Mouse (Mus musculus) spleen, adult 2 months (tissue): ENCODE results near the gene Cyp4f39. TPM values are rescaled to one million over a fixed set of nuclear protein-coding genes. Genes with fewer than 3 reads are reported as not detected.
A peak's percentile ranks its signal among the peaks of the same experiment; 100 is the strongest.
"Not testable (repeated sequence)": the region's sequence is repeated elsewhere in the genome, so short reads cannot be mapped to it uniquely, and the experiment has no call there.

Source experiments
- DNase-seq, 2 experiments: peaks; one replicate each; pipeline versions ENCODE4 v3.0.0 to v3.0.0-alpha.2; 2012 to 2021; ENCODE audit warnings: low spot score in 2 of 2, low read depth in 1 of 2
- H3K27ac ChIP-seq: fragments of 200-500 bp; 2 replicates; pipeline ENCODE4 v1.5.1; 2012; ENCODE audit warnings: low read length, inconsistent platforms; ENCODE audit not compliant: insufficient read depth
- H3K27me3 ChIP-seq: fragments of 200-500 bp; 2 replicates; pipeline ENCODE4 v1.6.1; 2012; ENCODE audit warnings: mild to moderate bottlenecking, moderate library complexity, low read length, inconsistent platforms; ENCODE audit not compliant: control insufficient read depth, insufficient read depth
- H3K36me3 ChIP-seq: fragments of 200-500 bp; 2 replicates; pipeline ENCODE4 v1.6.1; 2012; ENCODE audit warnings: mild to moderate bottlenecking, low read length, inconsistent platforms; ENCODE audit not compliant: control insufficient read depth, insufficient read depth
- H3K4me1 ChIP-seq: fragments of 200-500 bp; 2 replicates; pipeline ENCODE4 v1.6.1; 2011; ENCODE audit warnings: inconsistent platforms; ENCODE audit not compliant: control insufficient read depth, insufficient read depth, insufficient read length
- H3K4me3 ChIP-seq: fragments of 200-500 bp; 2 replicates; pipeline ENCODE4 v1.5.1; 2011; ENCODE audit warnings: mild to moderate bottlenecking, inconsistent platforms; ENCODE audit not compliant: insufficient read depth, insufficient read length; ENCODE audit errors: extremely low read depth
- CTCF ChIP-seq: fragments of 200-500 bp; IDR thresholded peaks from 2 replicates; pipeline ENCODE4 v1.5.1; 2011; ENCODE audit warnings: mild to moderate bottlenecking, inconsistent platforms; ENCODE audit not compliant: insufficient read depth, insufficient read length, insufficient replicate concordance; ENCODE audit errors: extremely low read depth
- POLR2A ChIP-seq: fragments of 200-500 bp; IDR thresholded peaks from 2 replicates; pipeline ENCODE4 v1.6.1; 2011; ENCODE audit warnings: low read depth, low read length, inconsistent platforms
- WGBS: fragments of 180-500 bp; shearing (Covaris S2); methylation state at CpG from one replicate; pipeline ENCODE4 v1.1.7; 2018; 5-methylcytosine and 5-hydroxymethylcytosine counted together
- polyA plus RNA-seq: library from polyadenylated mRNA; depleted of rRNA; stranded (reverse); fragments of >200 nt; gene quantifications from 2 replicates; pipeline ENCODE4 v1.2.3, GENCODE M21; 2012

Cyp4f39 gene
- polyA plus RNA-seq, 1 experiment: 0.39 TPM

- H3K4me3 ChIP-seq: no peak overlapping the region
- peak; percentile 41; the same call in 1 of the 2 replicates for TF ChIP-seq CTCF
- TF ChIP-seq POLR2A: no peak
- peak in 1 of 2 experiments; percentile 30 for DNase-seq
- peaks cover 4% of the 10 kb centered on the region; the same call in 1 of the 2 replicates for H3K27me3 ChIP-seq
- H3K4me1 ChIP-seq: peaks cover 3% of the 10 kb centered on the region
- WGBS: 19% methylated on average over 18 of the region's 18 CpGs
- H3K36me3 ChIP-seq: no peaks in the 10 kb centered on the region
- H3K27ac ChIP-seq: no peak overlapping the region
These were observed 30.7 kb downstream of the Cyp4f39 start for GRCm38 (mm10) chr17:32483200-32483599.

DNA sequence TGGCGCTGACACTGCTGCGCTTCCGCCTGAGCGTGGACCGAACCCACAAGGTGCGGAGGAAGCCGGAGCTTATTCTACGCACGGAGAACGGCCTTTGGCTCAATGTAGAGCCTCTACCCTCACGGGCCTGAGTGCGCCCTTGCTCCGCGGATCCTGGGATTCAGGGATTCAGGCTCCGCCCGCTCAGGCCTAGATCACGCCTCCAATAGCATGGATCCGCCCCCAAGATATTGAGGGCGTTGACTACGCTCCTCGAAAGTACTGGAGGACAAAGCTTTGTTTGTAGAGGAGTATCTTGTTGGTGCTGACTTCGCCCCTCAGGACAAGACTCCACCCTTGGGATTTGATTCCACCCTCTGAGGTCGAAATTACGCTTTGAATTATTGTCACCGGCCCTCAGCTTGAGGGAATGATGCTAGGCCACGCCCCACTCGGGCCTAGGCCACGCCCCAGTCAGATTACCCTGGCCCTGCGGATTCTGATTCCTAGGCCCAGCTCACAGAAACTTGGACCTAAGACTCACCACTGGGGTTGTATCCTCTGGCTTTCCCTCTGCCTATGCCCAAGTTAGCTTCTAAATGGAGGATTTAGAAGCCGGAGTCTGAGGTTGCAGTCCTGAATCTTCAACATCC lies 39.9 kb downstream of the Cyp4f39 start:
- TF ChIP-seq POLR2A (no peak), CTCF (no peak)
- Histone ChIP-seq H3K4me1 (no peaks in the 10 kb centered on the region), H3K27me3 (no peaks in the 10 kb centered on the region), H3K4me3 (peak overlapping the region; percentile 39), H3K27ac (no peak overlapping the region), H3K36me3 (no peaks in the 10 kb centered on the region)
- DNase-seq: no peak
- 21% methylated on average over 30 of the region's 30 CpGs for WGBS

DNA sequence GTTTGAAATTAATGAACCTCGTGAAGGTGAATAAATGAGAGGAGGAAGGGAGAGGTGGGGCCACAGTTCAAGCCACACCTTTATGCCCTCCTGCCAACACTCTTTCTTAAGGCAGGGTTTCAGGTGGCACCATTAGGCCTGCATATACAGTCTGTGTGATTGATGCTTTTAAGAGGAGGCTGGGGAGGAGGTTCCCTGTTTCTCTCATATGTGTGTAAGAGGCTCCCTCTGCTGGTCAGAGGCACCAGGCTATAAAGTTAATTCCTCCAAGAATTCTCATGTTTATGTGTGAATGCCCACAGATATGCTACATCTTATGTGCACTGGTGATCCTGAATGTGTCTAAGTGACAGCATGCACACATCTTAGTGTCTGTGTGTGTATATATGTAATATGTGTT lies 42.1 kb downstream of the Cyp4f39 start:
- peak; percentile 49 to 50 for DNase-seq
- 43% methylated on average over 1 of the region's 1 CpGs for WGBS
- no peak overlapping the region for H3K4me3 ChIP-seq
- peak; percentile 56; the same call in 1 of the 2 replicates for TF ChIP-seq CTCF
- TF ChIP-seq POLR2A: no peak
- no peak overlapping the region for H3K27ac ChIP-seq
- H3K27me3 ChIP-seq: no peaks in the 10 kb centered on the region
- H3K36me3 ChIP-seq: no peaks in the 10 kb centered on the region
- H3K4me1 ChIP-seq: no peaks in the 10 kb centered on the region

DNA sequence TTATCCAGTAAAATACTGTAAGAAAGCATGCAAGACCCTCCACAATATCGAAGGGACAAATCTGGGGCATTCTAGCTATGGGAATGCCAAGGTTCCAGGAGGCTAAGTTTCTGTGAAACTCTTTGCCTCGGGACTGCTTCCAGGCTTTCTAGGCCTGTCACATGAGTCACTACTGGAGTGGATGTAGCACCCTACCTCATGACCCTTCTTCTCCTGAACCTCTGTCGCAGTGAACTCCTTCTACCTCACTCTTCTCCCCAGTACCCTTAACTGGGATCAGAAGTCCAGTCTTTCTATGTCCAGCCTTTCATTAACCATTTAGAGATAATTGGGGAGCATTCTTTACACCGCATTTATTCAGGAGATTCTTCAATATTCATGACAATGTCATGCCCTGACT lies 48.0 kb downstream of the Cyp4f39 start:
- not testable (repeated sequence) for H3K27me3 ChIP-seq, H3K4me1 ChIP-seq, H3K27ac ChIP-seq, H3K36me3 ChIP-seq, H3K4me3 ChIP-seq, DNase-seq
- 90% methylated on average over 4 of the region's 4 CpGs for WGBS

- DNase-seq: no peak
- TF ChIP-seq POLR2A: no peak
- TF ChIP-seq CTCF: no peak
- Histone ChIP-seq H3K4me1 (no peaks in the 10 kb centered on the region; the same call in 1 of the 2 replicates), H3K36me3 (no peaks in the 10 kb centered on the region), H3K27ac (no peak overlapping the region), H3K4me3 (no peak overlapping the region), H3K27me3 (no peaks in the 10 kb centered on the region)
- WGBS: 80% methylated on average over 3 of the region's 3 CpGs
These were observed 48.5 kb downstream of the Cyp4f39 start for GRCm38 (mm10) chr17:32501051-32501450.

GRCm38 (mm10) chr17:32503111-32503510 lies 50.6 kb downstream of the Cyp4f39 start:
- TF ChIP-seq POLR2A: no peak
- no peak for TF ChIP-seq CTCF
- H3K27ac ChIP-seq: no peak overlapping the region
- H3K4me3 ChIP-seq: no peak overlapping the region
- no peaks in the 10 kb centered on the region for H3K27me3 ChIP-seq
- DNase-seq: no peak
- peaks cover 4% of the 10 kb centered on the region; the same call in 1 of the 2 replicates for H3K4me1 ChIP-seq
- WGBS: 83% methylated on average over 2 of the region's 2 CpGs
- H3K36me3 ChIP-seq: no peaks in the 10 kb centered on the region

DNA sequence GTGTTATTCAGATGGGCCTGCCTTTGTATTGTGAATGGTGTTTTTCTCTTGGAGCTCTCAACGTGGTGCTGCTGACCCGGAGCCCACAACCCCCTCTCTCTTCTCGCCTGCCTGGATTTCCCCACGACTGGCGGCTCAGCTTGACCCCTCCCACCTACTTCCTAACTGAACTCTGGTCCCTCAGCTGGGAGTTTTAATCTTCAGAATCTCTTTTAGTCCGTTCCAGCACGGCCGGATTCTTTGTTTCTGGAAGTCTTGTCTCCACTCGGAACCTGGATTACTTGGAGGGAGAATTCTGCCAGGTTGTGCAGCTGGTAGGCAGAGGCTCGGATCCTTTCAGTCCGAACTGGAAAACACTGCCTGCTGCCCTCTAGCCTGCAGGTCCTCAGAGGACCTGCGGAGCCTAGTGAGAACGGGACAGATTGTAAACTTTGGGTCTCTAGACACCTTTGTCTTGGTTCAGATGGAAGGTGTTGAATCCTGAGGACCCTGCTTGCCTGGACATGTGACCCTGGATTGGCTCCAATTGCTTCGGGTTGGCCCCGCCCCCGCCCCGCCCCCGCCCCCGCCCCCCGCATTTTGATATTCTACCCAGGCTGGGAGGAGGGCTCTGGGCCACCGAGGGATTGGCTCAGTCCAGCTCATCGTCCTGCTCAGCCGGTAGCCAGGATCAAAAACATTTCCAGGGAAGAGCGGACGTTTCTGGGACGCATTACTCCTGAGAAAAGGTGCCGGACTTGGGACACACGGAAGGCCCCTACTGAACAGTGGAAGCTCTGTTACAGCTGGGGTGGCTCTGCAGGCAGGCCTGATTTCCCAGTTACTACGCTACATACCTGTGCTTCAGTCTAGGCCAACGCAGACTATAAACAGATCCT lies 53.6 kb downstream of the Cyp4f39 start, which contains the start of gene Cyp4f17:
Gene Cyp4f17, plus strand, starts transcription at position 200 of the 878 bp plus-strand sequence.
- peak within 1 kb of the TSS; percentile 57 for H3K4me3 ChIP-seq
- H3K27ac ChIP-seq: no peak within 1 kb of the TSS
- TF ChIP-seq CTCF (no peak), POLR2A (no peak)
- WGBS: 3% methylated on average over 30 of the region's 30 CpGs
- no peaks in the 10 kb centered on the region for H3K36me3 ChIP-seq
- H3K27me3 ChIP-seq: no peaks in the 10 kb centered on the region
- no peak for DNase-seq
- H3K4me1 ChIP-seq: peaks cover 4% of the 10 kb centered on the region; the same call in 1 of the 2 replicates
